Mouse (Mus musculus) adrenal gland, postnatal 25 days (tissue): ENCODE measurements at regions not wholly inside any gene's neighbourhood (a gene's known extent, or its start where the extent isn't known, plus 50 kb on each side); places are given as distances from the start of the nearest gene placed in this dataset.
"Not testable (repeated sequence)": the region's sequence is repeated elsewhere in the genome, so short reads cannot be mapped to it uniquely, and the experiment has no call there.

Experiments
- DNase-seq: peaks from one replicate; pipeline ENCODE4 v3.0.0; 2021; ENCODE audit warnings: mixed read lengths

DNA sequence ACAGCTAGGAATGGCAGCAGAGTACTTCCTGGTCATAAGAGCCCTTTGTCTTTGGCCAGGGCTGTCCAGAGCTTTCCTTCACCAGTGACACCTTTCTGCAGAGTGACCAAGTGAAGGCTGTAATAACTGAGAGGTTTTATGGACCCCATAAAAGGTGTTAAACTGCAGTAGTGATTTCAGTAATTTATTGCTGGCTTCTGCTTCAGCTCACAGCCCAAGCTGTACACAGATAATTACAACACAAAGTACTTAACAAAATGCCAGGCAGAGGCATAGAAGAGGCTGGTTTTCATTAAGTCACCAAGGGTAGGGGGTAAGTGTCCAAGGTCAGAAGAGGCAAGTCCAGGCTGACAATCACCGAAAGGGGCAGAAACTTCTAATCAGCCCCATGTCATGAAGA is 83.8 kb downstream of the Eif4e start:
- DNase-seq, result no peak

DNA sequence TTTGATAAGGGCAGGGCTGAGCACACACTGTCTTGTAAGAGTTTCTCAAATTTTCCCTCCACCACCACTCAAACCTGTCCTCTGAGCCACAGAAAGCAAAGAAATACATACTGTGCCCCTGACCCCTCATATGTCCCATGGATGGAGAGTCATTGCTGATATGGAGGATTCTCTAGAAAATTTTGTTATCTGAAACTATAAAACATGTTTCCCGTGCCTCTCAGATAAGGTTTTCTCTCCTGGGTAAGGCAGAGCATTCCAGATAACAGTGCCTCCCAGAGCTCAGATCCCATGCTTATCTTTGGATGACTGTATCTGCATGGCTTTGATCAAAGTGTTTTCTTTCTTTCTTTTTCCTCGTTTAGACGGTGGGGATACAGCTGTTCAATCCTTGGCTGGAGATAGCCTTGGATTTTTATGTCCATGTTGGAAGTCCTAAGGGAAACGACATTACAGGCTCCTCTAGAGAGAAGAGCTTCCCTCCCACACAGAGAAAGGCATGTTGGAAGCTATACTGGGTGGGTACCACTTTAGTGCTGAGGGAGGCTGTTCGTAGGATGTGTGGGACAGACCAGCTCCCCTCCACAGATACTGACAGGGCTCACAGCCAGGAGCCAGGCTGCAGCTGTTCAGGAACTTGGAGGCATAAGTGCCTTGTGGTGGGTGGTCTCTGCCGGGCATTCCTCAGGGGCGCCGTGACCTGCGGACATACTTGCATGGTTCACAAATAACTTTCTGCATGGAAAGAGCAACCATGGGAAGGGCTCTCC is 87.1 kb downstream of the Eif4e start:
- DNase-seq, result no peak

DNA sequence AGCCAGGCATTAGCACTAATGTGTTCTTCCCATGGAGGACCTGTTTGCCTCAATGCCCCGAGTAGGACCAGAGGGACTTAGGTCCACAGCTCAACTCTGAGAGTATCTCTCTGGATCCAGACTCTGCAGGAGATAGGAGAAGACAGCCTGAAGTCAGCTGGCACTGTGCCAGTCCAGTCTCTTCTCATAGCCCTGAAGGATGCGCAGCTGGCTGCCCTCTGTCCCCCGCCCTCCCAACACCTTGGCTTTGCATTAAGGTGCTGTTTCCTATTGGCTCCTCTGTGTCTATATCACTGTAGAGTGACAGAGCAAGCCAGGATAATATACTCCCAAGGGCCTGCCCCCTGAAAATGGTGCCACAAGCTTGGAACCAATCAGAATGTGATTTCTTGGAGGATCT is 87.7 kb downstream of the Eif4e start:
- no peak for DNase-seq

DNA sequence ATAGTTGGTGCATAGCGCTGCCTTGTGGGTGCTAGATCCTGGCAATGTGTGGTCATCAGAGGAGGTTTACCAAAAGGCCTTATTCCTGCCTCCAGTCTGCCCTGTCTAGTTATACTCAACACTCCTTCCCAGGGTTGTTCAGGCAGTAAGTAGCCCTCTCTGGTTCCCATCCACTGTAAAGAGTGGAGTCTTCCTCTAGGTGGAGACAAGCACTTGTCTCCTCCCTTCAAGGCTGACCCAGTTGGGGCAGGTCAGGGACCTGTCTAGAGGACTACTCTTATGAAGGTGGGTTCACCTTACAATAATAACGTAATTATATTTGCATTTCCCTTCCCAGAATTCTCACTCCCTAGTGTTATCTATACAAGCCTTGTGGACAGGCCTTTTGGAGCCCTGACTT is 88.9 kb downstream of the Eif4e start:
- no peak for DNase-seq

DNA sequence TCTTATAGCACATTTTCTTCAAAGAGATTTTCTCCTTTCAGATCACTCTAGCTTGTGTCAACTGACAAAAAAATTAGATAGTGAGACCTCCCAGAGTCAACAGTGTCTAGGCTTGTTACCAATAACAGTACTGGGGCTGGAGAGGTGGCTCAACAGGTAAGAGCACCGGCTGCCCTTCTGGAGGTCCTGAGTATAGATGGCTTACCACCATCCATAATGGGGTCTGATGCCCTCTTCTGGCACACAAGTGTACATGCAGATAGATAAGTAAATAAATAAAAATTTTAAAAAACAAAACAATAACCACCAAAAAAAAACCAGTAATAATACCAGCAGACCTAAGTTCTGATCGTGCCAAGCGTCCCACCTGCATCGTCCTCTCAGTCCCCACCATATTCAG is 94.3 kb downstream of the Eif4e start:
- DNase-seq, result no peak

DNA sequence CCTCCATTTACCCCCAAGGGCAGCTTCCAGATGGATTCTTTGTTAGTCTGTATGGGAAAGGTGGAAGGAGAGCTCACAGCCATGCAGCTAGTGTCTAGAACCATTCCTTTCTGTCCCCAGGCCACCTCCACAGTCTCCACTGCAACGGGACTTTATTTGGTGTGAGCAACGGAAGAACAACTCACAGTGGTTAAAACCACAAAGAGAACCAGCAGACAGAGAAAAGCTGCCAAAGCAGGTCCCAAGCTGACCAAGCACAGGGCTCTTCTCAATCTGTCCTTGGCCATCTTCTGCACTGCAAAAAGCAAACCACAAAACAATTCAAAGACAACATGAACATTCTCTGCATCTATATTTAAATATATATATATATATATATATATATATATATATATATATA is 98.1 kb downstream of the Eif4e start:
- DNase-seq, result no peak

DNA sequence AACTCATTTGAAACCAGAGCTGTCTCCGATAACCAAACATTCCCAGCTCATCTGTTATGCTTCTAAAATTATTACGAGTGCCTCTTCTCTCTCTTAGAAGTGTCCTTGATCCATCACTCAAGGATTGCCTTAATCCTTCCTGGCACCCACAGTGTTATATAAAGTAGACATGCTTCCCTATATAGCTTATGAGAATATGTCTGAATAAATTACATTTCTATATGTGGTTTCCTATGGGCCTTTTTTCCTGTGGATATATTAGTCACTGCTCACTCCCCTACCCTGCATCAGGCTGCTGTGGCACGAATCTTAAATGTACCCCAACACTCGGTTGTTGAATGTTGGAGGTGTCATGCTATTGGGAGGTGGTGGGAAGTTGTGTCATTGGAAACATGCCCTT is 100.3 kb downstream of the Eif4e start:
- DNase-seq, result no peak

DNA sequence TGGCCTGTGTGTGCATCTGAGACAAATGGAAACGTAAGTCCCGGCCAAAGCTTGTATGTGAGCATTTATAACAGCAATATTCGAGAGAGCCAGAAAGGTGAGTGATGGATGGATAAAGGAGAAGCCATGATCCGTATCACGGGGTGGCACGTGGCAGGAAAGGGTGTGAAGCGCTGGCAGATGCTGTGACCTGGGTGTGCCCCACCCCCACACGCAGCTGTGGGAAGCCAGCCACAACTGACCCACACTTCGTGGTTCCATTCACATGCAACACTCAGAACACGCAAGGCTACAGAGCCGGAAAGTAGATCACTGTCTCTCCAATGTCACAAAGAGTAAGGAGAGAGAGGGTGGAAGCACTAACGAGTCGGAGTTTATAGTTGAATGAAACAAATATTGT is 104.3 kb downstream of the Eif4e start:
- DNase-seq, result no peak

DNA sequence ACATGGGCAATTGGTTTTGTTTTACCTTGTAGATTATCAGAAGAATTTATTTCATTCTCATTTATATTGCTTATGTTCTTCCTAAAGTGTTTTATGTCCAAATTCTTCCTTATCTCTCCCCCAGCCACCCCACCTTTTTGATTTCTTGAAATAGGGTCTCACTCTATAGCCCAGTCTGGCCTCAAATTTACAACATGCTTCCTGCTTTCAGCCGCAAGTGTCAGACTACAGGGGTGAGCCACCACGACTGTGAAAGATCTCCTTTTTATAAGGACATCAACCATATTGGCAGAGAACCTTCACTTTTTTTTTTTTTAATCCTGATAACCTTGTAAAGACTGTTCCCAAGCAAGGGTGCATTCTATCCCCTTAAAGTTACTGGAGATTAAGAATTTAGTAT is 106.1 kb downstream of the Eif4e start:
- DNase-seq, result no peak

DNA sequence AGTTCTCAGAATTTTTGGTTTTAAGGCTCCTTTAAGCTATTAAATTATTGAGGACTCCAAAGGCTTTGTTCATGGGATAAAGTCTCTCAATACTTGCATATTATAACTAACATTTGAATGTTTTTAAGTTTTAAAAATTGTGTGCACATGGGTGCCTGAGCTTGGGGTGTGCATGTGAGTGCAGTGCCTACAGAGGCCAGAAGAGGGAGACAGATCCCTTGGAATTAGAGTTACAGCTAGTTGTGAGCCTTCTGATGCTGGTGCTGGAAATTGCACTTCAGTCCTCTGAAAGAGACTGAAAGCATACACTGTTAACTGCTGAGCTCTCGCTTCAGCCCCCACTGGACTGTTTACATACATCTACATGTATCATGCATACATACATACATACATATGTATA is 100.0 kb upstream of the Tspan5 start:
- peak; percentile 38 for DNase-seq

DNA sequence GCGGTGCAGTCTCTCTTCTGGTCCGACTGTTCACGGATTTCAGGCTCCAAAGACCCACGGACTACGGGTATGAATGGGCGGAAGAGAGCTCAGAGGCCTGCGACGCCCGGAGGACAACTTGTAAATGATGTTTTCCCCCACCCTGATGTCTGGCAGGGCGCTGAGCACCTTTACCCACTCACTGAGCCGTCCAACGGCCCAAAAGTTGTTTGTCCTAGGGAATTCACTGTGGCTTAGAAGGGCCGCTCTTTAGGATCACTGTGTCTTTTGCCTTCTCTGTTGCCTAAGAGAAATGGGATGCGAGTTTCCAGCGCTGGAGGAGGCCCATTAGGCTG is 98.1 kb upstream of the Tspan5 start:
- no peak for DNase-seq

DNA sequence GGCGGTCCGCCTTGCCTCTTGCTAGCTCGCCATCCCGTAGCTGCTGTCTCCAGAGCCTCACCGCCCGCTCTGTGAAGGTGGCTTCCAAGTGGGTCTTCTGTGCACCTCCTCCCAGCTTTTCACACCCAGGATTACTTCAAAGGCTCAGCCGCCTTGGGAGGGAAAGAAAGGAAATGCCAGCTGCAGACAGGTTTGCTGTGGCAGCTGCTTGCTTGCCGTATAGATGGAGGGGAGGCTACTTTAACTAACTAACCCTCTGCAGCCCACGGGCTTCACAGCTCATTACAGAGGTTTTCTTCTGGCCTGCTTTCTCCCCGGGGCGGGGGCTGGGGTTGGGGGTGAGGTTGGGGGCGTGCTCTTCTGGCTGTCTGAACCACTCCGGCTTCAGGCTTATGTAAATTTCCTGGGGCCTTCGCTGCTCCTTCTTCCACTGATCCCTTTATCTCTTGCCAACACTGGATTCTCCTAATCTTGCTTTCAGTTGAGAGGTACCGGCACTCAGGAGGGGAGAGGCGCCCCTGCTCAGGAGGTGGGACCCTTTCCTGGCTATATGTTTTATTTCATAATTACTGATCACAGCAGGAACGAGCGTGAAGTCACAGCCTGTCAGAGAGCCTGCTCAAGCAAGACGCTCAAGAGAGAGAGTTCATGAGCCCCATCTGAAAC is 97.6 kb upstream of the Tspan5 start:
- peak; percentile 31 for DNase-seq

DNA sequence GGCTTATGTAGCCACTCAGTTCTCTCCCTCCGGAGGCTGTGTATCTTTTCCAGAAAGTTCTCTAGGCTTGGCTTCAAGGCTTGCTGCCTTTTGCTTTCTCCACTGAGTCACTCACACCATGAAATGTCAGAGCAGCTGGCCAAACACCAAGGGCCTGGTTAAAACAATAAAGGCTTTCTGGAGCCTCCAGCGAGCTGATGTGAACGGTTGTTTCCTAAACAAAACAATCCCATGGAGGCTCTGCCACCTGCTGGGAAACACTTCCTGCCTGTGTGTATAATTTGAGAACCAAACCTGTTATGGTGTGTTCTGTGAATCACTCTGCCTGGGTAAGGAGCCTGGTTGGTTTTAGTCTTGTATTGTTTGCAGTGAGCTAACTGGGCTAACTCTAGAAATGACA is 96.7 kb upstream of the Tspan5 start:
- peak; percentile 60 for DNase-seq

DNA sequence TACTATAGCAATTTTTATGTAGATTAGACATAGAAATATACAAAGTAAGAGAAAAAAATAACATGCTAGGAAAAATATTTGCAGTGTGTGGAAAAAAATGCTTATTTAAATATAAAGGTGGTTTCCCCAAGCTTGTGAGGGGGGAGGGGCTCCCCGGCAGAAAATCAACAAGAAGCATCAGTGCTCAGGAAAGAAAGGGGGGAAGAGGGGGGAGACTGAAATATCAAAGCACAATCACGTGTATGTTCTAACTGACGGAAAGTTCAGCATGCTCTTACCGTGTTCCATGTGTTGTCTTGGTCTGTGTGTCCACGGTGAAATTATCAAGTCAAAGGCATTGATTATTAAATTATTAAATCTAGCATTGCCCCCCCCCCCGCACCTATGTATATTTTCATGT is 92.3 kb upstream of the Tspan5 start:
- no peak for DNase-seq

DNA sequence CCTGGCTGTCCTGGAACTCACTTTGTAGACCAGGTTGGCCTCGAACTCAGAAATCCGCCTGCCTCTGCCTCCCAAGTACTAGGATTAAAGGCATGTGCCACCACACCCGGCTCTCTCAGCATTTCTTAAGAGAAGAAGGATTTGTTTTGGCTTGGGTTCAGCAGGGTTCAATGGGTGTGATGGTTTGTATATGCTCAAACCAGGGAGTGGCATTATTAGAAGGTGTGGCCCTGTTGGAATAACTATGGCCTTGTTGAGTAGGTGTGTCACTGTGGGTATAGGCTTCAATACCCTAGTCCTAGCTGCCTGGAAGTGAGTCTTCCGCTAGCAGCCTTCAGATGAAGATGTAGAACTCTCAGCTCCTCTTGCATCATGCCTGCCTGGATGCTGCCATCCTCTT is 91.3 kb upstream of the Tspan5 start:
- not testable (repeated sequence) for DNase-seq

DNA sequence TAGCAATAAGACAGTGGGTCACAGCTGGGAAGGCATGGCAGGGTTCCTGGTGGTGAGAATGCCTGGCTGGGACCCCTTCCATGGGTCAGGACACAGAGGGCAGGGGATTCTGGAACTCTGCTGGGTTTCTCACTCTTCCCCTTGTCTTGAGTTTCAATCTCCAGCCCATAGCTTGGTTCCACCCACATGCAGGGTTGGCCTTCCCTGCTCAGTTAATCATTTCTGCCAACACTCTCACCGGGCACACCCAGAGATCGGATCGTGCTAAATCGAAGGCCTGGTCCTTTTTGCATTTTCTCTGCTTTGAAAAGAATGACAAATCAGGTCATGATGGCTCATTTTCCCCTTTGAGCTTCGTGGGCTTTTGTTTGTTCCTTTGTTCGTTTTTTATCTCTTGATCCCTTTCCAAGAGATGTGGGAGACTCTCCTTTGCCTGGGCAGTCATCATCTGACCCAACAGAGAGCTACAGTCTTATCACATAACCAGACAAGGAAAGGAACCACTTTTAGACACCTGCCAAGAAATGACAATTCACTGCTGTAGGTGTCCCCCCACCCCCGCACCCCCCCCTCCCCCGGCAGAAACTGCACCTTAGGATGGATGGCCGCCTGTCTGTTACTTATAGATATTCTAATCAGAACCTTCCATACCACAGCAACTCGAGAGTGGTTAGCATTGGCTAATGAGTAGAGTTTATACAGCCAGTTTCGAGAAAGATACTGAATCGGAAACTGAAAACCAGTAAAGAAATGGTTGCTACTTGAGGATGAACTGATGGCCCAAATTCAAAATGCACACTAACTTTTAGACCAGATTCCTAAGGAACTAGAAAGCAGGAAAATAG is 90.4 kb upstream of the Tspan5 start:
- no peak for DNase-seq

DNA sequence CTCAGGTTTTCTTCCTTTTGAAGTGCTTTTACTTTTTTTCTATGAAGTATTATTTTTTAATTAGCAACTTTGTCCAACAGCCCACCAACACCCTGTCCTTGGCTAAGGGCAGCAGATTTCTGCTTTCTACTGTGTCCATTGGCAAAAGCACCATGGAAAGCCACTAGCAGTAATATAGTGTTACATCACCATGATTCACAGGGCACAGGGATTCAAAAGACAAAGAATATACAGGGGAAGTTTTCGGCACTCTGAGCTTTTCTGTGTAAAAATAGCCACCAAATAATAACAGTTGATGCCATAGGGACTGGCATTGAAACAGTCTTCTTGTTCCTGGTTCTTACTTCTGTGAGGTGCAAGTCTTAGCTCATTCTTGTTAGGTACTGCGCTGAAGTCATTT is 89.8 kb upstream of the Tspan5 start:
- no peak for DNase-seq

DNA sequence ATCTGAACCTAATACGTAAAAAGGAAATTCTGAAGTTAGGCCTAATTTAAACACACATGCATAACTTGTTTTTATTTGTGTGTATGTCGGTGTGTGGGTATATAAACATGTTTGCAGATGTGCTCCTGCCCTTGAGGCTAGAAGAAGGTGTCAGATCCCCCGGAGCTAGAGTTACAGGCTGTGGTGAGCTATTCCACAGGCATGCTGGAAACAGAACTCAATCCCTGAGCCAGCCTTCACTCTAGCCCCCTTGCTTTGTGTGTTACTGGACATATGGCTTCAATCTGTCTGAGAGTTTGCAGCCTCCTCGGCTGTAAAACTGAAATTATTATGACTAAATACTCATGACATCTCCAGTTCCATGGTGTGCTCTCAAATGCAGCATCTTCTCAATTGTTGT is 89.3 kb upstream of the Tspan5 start:
- no peak for DNase-seq

DNA sequence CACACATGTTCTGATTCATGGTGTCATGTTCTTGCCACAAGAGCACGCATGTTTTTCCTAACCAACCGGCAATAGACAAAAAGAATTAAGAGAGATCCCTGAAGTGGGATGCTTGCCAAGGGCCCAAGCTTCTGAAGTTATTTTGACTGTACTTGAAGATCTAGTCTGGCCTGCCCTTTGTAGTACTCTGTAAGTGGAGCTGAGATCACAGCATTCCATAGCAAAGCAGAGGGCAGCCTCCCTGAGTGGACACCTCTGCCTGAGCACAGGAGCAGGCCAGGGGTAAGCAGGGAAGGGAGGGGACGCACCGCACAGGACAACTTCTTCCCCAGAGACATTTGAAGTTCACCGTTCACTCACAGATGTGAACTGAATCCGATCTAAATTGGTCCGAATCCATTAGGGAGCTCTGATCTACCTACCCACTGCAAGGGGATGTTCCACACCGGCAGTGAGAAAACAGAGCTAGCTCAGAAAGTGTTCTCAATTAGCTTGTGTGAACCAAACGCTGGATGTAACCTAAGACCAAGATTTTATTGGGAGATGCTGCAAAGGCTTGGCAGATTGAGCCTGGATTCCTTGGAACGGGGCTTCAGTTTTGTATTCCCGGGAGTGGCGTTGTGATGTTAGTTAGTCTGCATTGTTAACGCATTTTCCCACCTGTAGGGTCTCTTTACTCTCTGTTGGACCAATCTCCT is 88.3 kb upstream of the Tspan5 start:
- DNase-seq, result no peak

DNA sequence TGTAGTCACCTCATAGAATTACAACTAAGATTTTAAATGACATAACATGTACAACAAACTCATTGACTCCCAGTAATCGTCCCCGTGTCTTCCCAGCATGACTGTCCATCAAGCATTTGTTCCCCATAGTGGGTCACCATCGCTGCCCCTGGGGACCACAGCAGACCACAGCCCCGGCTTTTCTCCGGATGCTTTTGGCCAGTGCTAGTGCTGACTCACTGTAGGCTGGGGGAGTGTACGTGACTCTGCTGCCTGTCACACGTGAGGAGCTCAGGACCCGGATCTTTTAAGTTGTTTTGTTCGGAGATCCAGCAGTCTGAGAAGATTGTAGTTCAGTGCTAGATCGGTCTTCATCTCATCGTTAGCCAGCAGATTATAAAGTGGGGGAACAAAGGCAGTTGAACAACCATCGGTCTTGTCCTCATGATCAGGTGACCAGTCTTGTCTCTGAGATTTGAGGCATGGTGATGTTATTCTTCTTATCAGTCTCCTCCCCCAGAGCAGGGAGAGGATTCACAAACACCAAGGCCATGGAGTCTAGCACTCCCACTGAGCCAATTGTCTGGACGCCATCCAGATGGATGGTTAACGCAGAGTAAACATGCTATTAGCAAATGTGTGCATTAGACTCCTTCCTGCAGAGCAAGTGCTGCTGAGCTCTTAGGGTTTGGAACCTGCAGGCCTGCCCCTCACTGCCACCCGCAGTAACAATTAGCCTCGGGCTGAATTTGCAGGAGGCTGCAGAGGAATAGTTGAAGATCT is 87.2 kb upstream of the Tspan5 start:
- peak; percentile 9 for DNase-seq

DNA sequence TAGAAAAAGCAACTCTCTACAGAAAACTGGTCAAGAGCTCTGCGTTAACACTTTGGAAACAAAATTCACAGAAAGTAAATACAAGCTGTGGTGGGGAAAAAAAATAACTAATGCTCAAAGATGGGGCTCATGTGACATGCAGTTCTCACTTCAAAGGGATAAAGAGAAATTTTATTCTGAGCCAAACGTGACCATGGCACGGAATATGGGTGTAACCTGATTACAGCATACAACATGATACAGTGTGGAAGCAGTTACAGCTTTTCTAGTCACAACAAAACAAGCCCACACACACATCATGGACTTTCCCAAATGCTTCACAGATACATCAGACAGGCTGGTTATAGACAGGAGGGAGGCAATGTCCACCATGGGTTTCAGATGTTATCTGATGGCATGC is 86.5 kb upstream of the Tspan5 start:
- no peak for DNase-seq

DNA sequence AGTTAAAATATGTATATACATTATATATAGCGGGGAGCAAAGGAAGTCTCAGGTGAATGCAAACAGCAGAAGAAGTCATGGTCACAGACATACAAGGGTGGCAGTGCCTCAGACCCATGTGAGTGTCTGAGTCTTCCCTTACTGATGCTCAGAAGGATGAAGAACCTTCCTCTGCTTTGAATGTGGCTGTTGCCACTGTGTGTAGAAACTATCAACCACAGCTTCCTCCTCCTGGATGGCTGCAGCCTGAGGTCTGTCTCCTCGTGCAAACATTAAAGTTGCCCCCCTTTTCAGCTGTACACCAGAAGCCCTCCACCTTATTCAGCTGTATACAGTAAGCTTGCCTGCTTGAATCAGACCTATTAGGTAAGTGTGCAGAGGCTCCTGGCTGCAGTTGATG is 79.4 kb upstream of the Tspan5 start:
- DNase-seq, result no peak
